Mouse (Mus musculus) heart, adult 8-10 months (tissue): ENCODE data around the gene Slc41a3. TPM values are rescaled to one million over a fixed set of nuclear protein-coding genes. Genes with fewer than 3 reads are reported as not detected.
"Not testable (repeated sequence)": the region's sequence is repeated elsewhere in the genome, so short reads cannot be mapped to it uniquely, and the experiment has no call there.

Experiments
- DNase-seq: peaks from one replicate; pipeline ENCODE4 v3.0.0; 2022; ENCODE audit warnings: low spot score
- total RNA-seq, 4 experiments: library from RNA; stranded (reverse); gene quantifications; 2 replicates each; pipeline ENCODE4 v1.2.4; 2022

The Slc41a3 gene
- total RNA-seq, 4 experiments from 2014 or later, result 48.1 to 98.4 (median 78.7) TPM

DNA sequence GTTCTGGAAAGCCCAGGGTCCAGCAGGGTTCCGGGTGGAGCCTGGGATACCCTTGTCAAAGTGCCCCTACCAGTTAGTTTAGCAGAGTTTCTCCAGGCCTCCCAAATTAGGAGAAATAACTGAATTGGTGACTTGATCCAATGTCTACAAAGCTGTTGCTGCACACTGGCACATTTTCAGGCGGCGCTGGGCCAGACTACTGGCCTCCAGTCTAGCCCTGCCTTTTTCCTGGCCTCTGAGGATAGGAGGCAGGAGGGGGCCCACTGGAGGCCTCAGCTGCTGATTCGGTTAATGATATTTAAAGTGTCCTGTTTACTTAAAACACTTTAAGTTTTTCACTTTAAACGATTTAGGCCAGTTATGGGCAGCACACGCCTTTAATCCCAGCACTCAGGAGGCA, 19.7 kb downstream of the Slc41a3 start:
- peak; percentile 65 for DNase-seq

DNA sequence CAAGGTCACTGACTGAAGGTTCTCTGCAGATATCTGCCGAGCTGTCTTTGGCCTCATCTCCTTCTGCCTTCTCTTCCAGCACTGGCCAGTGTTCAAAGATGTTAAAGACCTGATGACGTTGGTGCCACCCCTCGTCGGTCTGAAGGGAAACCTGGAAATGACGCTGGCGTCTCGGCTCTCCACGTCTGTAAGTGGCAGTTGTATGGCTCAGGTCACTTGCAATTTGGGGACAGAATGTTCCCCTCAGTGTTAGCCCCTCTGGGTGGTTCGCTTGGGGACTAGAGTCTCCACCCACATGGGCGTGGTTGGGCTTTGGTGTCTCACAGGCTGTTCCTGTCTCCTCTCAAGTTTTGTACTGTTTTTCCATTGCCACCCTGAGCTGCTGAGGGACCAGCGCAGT, 20.2 kb downstream of the Slc41a3 start:
- peak; percentile 59 for DNase-seq

DNA sequence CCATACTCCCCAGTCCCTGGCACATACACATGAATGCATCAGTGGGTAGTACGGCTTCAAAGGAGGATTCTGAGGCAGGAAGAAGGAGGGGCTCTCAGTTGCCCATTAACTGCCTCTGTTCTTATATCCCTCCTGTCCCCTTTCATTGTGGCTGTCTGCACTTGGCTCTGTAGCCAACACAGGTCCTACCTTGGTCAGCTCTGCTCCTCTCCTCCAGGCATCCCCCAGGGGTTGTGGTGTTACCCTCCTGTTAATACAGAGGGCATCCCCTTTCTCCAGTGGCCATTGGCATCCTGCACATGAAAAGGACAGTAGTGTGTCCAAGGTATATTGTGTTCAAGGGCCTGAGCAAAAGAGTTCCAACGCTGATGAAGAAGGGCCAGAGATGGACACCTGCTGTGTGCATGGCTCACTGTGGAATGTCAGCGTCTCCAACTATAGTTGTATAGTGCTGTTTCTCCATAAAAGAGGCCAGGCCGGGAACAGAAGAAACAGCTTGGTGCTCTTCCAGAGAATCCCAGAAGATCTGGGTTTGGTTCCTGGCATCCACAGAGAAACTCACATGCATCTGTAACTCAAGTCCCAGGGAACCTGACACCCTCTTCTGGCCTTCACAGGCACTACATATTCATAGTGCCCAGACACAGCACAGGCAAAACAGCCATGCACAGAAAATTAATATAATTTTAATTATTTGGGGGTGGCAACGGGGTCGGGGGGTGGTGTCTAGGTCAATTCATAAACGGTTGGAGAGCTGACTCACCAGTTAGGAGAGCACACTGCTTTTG, 20.9 kb downstream of the Slc41a3 start:
- no peak for DNase-seq

DNA sequence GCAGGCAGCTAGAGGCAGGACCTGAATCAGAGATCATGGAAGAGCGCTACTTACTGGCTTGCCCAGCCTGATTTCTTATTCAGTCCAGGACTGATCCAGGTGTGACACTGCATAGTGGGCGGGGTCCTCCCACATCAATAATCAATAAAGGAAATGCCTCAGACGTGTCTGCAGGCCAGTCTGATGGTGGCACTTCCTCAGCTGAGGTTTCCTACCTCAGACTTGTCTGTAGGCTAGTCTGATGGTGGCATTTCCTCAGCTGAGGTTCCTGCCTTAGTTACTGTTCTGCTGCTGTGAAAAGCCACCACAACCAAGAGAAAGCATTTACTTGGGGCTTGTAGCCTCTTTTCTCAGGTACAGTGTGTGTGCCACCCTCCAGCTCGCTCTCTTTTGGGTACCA, 23.0 kb downstream of the Slc41a3 start:
- DNase-seq, result no peak

DNA sequence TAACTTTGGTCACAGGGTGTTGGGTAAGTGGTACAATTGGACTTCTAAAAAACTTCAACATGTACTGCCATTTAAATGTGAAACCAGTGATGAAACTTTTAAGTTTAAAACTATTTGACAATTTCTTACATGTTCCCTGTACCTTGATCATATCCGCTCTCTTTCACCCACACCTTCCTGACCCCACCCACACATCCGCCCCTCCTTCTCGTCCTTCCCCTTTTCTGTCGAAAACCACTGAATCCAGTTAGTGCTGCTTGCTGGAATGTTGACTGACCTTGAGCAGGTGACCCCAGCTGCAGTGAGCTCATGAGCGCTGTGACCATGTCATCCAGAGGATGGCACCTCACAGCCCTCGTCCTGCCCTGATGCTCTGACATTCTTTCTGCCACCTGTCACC, 25.0 kb downstream of the Slc41a3 start:
- no peak for DNase-seq

- no peak for DNase-seq
Measured at GRCm38 (mm10) chr6:90630427-90630826, 25.9 kb downstream of the Slc41a3 start.

DNA sequence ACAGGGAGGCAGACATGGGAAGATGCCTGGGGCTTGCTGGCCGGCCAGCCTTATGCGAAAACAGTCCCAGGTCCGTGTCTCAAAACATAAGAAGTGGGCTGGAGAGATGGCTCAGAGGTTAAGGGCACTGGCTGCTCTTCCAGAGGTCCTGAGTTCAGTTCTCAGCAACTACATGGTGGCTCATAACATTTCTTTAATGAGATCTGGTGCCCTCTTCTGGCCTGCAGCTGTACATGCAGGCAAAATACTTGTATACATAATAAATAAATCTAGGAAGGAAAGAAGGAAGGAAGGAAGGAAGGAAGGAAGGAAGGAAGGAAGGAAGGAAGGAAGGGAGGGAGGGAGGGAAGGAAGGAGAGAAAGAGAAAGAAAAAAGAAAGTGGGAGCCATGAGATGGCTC, 28.0 kb downstream of the Slc41a3 start:
- DNase-seq, result not testable (repeated sequence)

DNA sequence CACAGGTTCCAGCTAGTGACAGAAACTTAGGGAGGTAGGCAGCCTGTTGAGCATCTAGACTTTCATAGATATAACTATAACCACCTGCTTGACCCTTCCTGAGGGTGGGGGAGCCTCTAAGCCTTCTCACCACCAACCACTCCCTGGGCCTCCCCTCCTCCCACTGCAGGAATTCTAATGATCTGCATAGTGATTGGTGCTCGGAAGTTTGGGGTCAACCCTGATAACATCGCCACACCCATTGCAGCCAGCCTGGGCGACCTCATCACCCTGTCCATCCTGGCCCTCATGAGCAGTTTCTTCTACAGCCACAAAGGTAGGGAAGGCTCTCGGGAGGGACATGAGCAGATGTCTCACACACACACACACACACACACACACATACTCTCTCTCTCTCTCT, 30.6 kb downstream of the Slc41a3 start:
- no peak for DNase-seq

- DNase-seq, result no peak
Measured at GRCm38 (mm10) chr6:90635611-90636010, 31.1 kb downstream of the Slc41a3 start.

DNA sequence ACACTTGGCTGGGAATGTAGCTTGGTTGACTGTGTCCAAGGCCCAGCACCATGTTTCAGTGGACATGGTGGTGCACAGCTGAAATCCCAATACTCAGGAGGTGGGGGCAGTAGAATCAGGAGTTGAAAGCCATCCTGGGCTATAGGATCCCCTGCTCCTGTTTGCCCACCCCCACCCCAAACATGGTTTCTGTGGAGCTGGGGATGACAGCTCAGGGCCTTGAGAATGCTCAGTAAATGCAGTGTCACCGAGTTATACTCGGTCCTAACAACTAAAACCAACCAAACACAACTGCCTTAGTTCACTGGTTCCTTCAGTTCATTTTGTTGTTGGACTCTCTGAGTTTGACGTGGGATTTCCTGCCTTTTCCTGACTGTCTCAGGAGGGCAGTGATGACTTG, 38.5 kb downstream of the Slc41a3 start:
- DNase-seq, result no peak

- DNase-seq, result no peak
Measured at GRCm38 (mm10) chr6:90644965-90645364, 40.4 kb downstream of the Slc41a3 start.

DNA sequence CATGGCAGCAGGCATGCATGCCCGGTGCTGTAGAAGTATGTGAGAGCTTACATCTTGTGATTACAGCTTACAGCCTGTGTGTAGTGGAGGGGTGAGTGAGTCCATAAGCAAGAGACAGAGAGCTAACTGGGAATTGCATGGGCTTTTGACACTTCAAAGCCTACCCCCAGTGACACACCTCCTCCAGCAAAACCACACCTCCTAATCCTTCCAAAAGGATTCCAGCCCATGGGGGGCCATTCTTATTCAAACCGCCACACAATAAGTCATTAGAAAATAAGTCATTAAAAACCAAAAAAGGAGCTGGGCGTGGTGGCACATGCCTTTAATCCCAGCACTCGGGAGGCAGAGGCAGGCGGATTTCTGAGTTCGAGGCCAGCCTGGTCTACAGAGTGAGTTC, 43.9 kb downstream of the Slc41a3 start:
- no peak for DNase-seq

DNA sequence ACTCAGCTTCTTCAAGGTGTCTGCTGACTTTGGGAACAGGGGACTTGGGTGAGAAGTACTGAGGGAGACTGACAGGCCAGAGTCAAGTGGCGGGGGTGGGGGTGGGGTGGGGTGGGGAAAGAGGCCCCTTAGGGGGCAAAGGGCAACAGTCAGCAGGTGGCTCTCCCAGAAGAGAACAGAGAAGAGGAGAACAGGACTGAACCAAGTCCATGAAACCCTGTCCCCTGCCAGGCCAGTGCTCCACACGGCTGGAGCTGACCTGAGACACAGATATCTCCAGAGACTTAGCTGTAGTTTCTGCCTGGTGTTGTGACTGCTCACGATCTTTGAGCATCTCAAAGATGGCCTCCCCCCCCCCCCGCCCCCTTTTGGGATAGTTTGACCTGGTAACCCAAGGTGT, 44.8 kb downstream of the Slc41a3 start:
- no peak for DNase-seq

DNA sequence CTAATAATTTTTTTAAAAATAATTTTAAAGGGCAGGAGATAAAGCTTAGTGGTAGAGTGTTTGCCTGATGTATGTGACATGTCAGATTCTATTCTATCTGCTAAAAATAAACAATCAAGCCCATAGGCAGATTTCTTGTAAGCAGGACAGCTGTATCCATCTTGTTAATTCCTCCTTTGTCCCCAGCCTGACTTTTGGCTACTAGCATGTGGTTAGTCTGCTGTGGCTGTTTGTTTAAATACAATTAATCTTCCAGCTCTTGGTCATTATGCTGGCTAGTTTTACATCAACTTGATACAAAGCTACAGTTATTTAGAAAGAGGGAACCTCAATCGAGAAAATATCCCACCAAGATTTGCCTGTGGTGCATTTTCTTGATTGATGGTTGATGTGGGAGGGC, 46.1 kb downstream of the Slc41a3 start:
- no peak for DNase-seq

DNA sequence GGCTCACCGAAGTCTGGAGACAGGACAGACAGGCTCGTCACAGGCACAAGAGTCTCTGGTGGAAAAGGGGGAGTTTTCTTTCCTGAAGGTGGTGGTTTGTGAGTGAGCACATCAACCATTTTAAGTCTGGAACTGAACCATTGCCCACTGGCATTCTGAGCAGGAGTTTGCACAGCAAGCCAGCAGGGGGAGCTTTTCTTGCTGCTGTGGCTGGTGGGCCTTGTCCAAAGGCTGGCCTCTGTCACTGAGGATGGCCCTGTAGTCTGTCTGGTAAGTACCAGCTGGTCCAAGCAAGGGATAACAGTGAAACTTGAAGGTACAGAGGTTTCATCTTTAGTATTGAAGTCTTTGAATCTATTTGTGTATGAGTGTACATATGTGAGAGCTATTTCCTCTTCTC, 49.2 kb downstream of the Slc41a3 start:
- peak; percentile 55 for DNase-seq

DNA sequence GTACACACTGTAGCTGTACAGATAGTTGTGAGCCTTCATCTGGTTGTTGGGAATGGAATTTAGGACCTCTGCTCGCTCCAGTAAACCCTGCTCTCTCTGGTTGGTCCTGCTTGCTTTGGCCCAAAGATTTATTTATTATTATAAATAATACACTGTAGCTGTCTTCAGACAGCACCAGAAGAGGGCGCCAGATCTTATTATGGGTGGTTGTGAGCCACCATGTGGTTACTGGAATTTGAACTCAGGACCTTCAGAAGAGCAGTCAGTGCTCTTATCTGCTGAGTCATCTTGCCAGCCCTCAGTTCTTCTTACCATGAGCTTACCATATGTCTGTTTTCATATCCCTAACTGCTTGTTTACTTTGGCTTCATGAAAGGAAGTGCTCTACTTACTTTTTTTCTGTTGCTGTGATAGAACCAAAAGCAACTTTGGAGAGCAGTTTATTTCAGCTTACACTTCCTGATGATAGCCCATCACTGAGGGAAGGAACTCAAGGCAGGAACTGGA, 51.9 kb downstream of the Slc41a3 start:
- DNase-seq, result not testable (repeated sequence)

DNA sequence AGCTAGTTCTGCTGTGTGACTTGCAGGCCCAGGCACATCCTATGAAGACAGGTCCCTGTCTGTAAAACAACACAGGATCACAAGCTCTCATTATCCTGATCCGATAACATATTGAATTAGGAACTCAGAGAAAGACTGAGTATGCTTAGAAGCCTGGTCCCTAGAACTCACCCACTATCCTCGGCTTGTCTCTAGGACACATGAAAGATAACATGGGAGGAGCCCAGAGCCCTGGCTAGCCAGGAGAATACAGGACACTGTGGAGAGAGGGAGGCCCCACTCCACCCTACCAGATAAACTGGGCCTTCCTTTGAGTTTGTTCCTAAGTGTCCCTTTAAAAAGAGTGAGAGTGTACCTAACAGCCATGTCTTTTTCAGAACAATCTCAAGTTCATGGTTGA, 55.4 kb downstream of the Slc41a3 start:
- no peak for DNase-seq

DNA sequence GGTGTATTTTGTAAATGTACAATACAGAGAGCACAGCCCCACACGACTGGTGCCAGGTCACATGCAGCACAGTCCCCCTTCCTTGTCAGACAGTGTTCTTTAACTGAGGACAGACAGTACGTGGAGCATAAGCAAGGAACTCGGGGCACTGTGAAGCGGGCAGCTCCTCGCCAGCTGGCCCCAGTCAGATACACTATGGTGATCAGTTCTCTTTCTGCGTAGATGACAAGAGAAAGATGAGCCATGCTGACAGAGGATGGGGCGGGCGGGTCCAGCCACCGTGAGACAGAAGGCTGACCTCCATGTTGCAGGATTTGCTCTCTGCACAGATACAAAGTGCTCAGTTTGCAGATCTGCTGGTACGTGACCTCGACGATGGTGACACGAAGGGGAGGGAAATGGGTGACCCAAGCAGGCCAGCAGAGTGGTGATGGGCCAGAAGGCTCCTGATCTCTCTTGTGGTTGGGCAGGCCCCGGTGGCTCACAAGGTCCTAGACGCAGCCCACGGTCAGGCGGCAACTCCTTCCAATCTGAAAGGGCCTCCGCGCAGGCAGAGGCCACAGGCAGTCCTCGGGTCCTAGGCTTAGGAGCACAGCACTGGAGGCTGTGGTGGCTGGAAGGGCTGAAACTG, 56.0 kb downstream of the Slc41a3 start:
- DNase-seq, result no peak

DNA sequence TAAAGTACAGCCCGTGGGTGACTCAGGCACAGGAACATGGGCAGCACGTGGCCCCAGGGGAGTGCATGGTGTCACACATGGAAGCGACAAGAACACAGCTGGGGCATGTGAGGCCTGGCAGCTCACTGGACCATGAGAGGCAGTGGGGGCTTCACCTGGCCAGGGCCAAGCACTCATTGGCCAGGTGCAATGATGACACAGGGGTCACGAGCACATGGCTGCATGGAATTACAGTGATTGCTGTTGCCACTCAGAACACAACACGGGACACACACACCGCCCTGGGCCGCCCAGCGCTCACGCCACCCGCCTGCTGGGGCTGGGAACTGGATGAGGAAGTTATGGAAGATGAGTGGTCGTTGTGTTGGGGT, 56.5 kb downstream of the Slc41a3 start:
- DNase-seq, result no peak

- DNase-seq, result no peak
Measured at GRCm38 (mm10) chr6:90662148-90662547, 57.6 kb downstream of the Slc41a3 start.

DNA sequence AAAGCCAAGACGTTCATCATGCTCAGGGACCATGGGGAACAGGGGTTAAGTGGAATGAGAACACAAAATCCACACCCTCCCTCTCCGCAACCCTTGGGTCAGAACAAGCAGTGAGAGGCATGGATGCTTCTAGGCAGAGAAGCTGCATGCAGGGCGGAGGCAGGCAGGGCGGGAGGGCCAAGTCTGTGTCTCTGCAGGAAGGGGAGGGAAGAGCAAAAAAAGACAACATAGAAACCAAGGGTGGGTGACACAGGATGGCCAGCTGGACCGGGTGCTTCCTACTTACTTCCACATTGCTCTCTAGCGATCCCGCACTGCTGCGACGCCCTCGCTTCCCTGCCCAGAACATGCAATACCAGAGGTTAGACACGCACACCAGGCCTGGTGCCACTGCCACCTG, 59.2 kb downstream of the Slc41a3 start:
- DNase-seq, result no peak

DNA sequence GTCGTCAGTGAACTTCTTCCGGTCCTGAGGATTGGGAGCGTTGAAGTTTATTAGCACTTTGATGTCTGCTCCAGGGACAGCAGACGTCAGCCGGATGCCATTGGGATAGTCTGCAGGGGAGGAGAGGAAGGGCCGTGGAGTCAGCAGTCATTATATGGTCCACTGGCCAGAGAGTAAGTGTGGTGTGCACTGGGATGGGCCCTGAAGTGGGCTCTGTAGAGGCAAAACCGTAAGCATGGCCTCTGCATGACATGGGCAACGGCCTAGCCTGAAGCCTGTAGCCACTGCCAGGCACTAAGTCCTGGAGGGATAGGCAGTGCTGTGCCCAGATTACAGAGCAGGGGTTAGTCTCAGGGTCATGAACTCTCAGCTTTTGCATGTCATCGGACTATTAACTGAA, 64.2 kb downstream of the Slc41a3 start:
- no peak for DNase-seq

DNA sequence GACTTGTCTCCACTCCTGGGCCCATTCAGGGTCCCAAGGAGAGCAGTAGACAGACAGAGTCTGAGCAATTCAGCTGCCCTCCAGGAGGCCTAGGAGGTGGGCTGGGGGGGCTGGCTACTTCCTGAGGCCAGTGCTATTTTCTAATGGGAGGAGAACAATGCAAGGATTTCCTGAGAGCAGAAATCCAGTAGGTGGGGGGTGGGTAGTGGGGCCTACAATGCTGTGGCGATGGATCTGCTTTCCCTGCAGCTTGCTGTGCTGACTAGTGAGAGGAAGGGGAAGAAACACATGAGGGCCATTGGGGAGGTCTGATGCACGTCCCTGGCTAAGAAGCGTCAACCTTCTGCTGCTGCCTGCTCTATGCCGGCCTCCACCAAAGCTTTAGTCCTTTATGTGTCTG, 74.2 kb downstream of the Slc41a3 start:
- no peak for DNase-seq
